Mouse (Mus musculus) spleen, adult 12 weeks (tissue): ENCODE measurements around the gene Rin2.
"Not testable (repeated sequence)": the region's sequence is repeated elsewhere in the genome, so short reads cannot be mapped to it uniquely, and the experiment has no call there.

Experiments used
- DNase-seq: peaks from one replicate; pipeline ENCODE4 v3.0.0; 2022; ENCODE audit warnings: low spot score

The Rin2 gene

GRCm38 (mm10) chr2:145684151-145684550, 9.1 kb downstream of the Rin2 start:
- DNase-seq: no peak

DNA sequence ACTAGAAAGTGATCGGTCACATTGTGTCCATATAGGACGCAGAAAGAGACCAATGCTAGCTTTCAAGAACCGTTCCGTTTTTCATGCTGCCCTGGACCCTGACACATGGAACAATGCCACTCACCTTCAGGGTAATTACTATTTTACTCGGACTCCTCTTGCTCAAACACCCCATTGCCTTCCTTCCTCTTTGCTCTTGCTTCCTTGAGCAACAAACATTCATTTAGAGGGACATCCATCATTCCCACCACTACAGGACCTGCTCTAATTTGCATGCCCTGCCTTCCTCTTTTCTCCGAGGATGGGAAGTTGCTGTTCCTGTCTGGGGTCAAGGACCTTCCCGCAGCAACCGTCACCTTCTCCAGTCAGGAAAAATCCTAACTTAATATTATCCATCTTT, 9.9 kb downstream of the Rin2 start:
- no peak for DNase-seq

- DNase-seq: no peak
Observed at GRCm38 (mm10) chr2:145686017-145686416, 11.0 kb downstream of the Rin2 start.

DNA sequence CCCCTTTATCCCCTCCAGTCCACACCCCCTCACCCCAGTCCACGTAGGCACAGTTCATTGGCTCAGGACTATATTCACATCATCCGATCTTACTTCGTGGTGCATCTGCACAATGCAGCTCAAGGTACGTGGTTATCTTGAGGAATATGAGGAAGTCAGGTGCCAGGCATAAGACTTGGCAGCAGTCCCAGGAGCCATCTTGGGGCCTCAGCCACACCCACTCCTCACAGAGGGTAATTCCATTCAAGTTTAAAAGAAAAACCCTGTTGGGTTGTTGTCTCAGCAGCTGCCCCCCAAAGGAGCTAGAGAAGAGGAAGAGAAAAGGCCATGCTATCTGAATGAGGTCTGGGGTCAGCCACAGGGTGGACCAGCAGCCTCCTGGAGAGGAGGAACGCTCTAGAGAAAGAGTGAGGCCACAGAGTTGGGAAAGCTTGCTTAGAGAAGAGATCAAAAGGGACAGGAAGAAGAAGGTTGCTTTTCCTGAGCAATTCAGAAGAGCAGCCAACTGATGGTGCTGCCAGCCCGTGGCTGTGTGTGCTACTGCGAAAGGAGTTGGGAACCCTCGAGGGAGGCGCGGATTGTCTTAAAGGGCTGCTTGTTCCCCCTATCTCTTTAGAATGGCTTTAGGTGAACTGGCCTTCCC, 16.5 kb downstream of the Rin2 start:
- DNase-seq: no peak

DNA sequence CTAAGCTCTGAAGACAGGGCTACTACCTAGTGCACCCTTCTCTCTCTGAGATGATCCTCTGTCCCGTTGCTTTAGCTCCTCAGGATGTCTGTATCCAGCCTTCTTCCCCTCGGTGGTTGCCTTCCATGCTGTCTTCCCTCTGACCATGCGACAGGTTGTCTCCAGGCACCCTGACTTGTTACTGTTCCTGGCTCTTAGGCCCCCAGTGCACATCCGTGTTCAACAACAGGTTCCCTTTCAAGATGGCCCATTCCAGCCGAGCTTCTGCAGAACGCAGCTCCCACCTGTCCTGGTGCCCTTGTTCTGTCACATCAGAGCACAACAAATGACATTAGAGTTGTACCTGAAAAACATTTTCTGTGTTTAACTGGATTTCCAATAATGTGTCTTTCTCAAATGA, 22.1 kb downstream of the Rin2 start:
- no peak for DNase-seq

GRCm38 (mm10) chr2:145699414-145700071, 24.5 kb downstream of the Rin2 start:
- no peak for DNase-seq

GRCm38 (mm10) chr2:145700237-145700985, 25.4 kb downstream of the Rin2 start:
- no peak for DNase-seq

DNA sequence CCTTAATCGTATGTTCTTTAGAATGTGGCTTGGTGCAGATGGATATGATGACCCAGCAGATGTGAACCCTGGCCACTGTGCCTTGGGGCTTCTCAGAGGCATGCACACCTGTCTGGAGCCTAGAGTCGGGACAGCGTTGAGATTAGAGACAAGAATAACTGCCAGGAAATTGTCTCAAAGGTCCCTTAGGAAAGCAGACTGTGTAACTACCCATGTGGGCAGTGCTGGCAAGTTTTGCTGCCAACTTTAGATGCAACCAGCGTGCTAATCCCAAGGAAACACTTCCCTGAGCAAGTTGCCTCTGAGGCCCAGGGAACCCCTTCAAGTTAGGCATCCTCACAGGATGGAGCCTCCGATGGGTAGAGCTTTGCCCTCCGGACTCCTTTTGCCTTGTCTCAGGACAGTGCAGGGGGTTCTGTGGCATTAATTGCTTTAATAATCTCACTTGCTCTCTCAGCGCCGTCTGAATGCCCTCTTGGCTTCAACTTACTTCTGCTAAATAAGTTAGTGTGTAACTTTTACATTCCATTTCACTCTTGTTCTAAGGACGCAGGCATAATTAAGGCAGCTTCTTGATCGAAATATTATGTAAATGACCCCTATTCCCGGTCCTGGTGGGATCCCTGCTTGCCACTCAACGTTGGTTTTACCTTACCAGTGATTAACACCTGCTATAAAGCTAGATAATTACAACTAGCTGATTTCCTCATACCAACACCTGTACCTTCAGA, 26.8 kb downstream of the Rin2 start:
- DNase-seq: no peak

DNA sequence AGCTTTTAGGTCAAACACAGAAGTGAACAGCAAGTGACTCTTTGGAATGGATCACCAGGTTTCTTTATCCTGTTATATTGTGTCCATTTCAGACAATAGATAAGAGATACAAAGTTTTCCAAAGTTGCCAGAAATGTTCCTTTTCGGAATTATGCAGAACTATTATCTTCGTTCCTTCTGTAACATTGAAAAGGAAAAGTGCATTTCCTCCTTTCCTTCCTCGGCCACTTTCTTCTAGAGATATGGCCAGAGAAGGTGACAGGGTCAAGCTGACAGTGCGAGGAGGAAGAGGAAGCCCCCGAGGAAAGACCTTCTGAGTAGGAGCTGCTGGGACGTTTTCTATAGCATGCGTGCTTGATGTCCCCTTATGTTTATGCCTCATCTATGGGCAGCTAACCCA, 29.7 kb downstream of the Rin2 start:
- DNase-seq: no peak

GRCm38 (mm10) chr2:145709727-145710389, 34.8 kb downstream of the Rin2 start:
- DNase-seq: no peak

GRCm38 (mm10) chr2:145711512-145711911, 36.5 kb downstream of the Rin2 start:
- no peak for DNase-seq

- no peak for DNase-seq
Observed at GRCm38 (mm10) chr2:145712026-145712425, 37.0 kb downstream of the Rin2 start.

DNA sequence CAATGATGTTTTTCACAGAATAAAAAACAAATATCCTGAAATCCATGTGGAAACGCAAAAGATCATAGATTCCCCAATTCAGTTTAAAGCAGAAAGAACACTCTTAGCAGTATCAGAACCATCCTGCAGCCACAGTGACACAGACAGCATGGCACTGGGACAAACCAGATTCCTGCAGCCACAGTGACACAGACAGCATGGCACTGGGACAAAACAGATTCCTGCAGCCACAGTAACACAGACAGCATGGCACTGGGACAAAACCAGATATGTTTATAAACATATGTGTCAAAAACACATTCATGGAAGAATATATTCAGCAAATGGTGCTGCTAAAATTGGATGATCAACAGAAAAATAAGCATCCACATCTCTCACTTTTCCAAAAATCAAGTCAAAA, 42.5 kb downstream of the Rin2 start:
- no peak for DNase-seq

DNA sequence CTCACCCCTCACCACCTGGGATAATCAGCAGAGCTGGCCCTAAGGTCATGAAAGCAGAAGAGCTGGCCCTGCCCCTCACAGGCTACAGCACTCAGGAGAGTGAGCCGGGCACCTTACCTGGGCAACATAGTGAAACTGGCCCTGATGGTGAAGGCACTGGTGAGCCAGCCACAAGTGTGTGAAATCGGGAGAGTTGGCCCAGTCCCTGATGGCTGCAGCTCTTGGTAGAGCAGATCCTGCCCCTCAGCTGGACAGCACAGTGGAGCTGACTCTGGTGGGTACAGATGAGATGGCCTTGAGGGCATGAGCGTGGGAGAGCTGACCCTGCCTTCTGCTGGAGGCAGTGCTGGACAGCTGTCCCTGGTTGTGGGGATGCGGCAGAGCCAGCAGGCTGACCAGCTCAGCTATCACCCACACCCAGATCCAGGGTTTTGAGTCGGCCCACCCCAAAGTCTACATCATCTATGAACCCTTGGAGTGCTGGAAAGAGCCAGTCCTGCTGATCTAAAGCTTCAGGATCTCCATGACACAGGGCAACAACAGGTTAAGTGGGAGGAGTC, 43.7 kb downstream of the Rin2 start:
- DNase-seq: no peak

GRCm38 (mm10) chr2:145720157-145720556, 45.1 kb downstream of the Rin2 start:
- no peak for DNase-seq

DNA sequence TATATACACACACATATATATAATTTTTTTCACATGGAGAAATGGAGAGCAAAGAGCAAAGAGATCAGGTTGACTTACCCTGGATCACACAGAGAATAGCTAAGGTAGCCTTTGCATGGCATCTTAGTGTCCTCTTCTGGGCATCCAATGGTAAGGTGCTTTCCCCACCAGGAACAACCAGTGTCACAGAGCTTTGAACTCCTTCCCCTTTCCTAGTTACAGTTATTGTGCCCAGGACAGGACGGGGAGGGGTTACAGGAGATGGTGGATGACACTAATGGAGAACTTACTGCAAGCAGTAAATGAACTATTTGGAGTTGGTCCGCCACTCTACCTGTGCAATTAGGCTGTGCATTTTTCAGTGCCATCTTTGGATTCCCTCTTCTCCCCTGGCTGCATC, 45.7 kb downstream of the Rin2 start:
- DNase-seq: no peak

DNA sequence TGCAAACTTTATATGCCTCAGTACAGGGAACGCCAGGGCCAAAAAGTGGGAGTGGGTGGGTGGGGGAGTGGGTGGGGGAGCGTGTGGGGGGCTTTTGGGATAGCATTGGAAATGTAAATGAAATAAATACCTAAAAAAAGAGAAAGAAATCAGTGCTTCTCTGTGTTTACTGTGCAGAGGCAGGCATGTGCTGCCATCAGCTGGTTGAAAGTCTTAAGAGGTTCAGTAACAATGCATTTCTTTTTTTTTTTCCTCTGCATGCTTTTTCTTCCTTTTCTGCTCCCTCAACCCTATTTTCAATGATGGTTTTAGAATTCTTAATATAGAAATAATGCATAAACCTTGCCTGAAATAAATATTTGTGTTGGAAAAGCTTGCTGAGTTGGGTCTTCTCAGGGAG, 47.3 kb downstream of the Rin2 start:
- DNase-seq: not testable (repeated sequence)

GRCm38 (mm10) chr2:145724288-145724687, 49.3 kb downstream of the Rin2 start:
- no peak for DNase-seq

DNA sequence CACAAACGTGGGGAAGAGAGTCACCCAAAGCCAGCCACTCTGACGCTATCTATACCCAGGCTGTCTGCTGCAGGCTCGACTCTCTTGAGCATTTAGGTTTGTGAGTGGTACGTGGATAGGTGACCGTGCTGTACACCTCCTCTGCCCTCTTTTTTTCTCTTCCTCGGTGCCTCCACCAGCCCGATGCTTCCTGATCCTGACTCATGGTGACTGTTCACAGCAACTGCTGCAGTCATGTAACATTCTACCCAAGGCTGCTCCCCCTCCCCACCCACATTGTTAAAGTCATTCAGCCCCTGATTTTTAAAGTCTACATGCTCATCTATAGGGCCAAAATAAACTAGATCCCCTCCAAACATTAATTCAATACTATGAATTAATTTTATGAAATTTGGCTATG, 54.4 kb downstream of the Rin2 start:
- no peak for DNase-seq

DNA sequence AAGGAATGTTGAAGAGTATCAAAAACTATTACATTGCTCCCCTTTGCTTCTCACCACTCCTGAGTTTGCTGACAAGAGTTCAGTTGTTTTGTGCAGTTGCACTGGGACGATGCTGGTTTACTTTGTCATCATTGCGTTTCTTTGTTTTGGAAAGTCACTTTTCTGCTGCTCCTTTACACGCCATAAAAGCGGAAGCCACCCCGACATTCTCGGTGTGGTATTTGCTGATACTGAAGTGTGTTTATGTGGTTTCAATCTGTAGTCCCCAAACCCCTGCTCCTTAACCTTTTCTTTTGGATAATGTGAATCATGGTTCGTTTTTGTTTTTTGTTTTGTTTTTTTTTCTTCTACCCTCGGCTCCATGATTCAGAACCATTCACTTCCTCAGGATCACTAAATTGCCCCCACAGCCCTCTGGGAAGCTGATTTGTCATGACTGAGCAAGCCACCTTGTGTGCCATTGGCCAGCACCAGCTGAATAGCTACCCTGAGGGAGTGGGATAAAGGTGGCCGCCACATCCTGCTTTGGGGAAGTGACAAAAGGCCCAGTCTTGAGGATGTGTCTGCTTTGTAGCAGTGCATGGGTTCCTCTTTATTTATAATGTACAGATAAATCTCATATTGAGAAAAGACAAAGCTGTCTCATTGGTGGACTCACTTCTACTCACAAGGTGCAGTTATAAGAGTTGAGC, 55.3 kb downstream of the Rin2 start:
- no peak for DNase-seq

- no peak for DNase-seq
Observed at GRCm38 (mm10) chr2:145730905-145731304, 55.9 kb downstream of the Rin2 start.
